Mouse (Mus musculus): ENCODE measurements around the gene Mib2. TPM values are rescaled to one million over a fixed set of nuclear protein-coding genes. Genes with fewer than 3 reads are reported as not detected.

The Mib2 gene
- polyA plus RNA-seq, 1 experiment from 2014 or later: 27.8 TPM

Other genes with a start within 250 kb of the Mib2 start
- gene Tmem52, start 200.1 kb downstream of the Mib2 start, polyA plus RNA-seq (2015; fragmentation: Nextera tagmentation; extraction: Ambion mirVana): 0.40 and 0.72 TPM in 2 replicates
- 389 and 455 TPM in 2 replicates for gene Gnb1, start 177.8 kb downstream of the Mib2 start, polyA plus RNA-seq (2015; fragmentation: Nextera tagmentation; extraction: Ambion mirVana)
- gene Nadk, start 106.8 kb downstream of the Mib2 start, polyA plus RNA-seq (2015; fragmentation: Nextera tagmentation; extraction: Ambion mirVana): 71.9 and 76.3 TPM in 2 replicates
- gene Slc35e2, start 67.8 kb downstream of the Mib2 start, polyA plus RNA-seq (2015; fragmentation: Nextera tagmentation; extraction: Ambion mirVana): 5.9 and 6.5 TPM in 2 replicates
- gene Cdk11b, start 44.3 kb downstream of the Mib2 start, polyA plus RNA-seq (2015; fragmentation: Nextera tagmentation; extraction: Ambion mirVana): 51.8 and 54.6 TPM in 2 replicates
- gene Gm10563, start 23.8 kb downstream of the Mib2 start, polyA plus RNA-seq (2015; fragmentation: Nextera tagmentation; extraction: Ambion mirVana): not detected in 2 replicates
- 43.3 and 47.2 TPM in 2 replicates for gene Mmp23, start 15.8 kb downstream of the Mib2 start, polyA plus RNA-seq (2015; fragmentation: Nextera tagmentation; extraction: Ambion mirVana)
- gene Fndc10, start 25.1 kb upstream of the Mib2 start, polyA plus RNA-seq (2015; fragmentation: Nextera tagmentation; extraction: Ambion mirVana): 1.3 and 1.4 TPM in 2 replicates
- gene Ssu72, start 35.6 kb upstream of the Mib2 start, polyA plus RNA-seq (2015; fragmentation: Nextera tagmentation; extraction: Ambion mirVana): 139 and 148 TPM in 2 replicates
- 0.15 and 0.29 TPM in 2 replicates for gene Tmem240, start 65.6 kb upstream of the Mib2 start, polyA plus RNA-seq (2015; fragmentation: Nextera tagmentation; extraction: Ambion mirVana)
- 68.4 and 73.3 TPM in 2 replicates for gene Atad3a, start 91.9 kb upstream of the Mib2 start, polyA plus RNA-seq (2015; fragmentation: Nextera tagmentation; extraction: Ambion mirVana)
- gene Vwa1, start 105.5 kb upstream of the Mib2 start, polyA plus RNA-seq (2015; fragmentation: Nextera tagmentation; extraction: Ambion mirVana): 7.5 and 8.6 TPM in 2 replicates
- 0.15 and 0.21 TPM in 2 replicates for gene Tmem88b, start 116.7 kb upstream of the Mib2 start, polyA plus RNA-seq (2015; fragmentation: Nextera tagmentation; extraction: Ambion mirVana)
- gene Ankrd65, start 121.2 kb upstream of the Mib2 start, polyA plus RNA-seq (2015; fragmentation: Nextera tagmentation; extraction: Ambion mirVana): 0.69 and 1.0 TPM in 2 replicates
- gene Mrpl20, start 133.7 kb upstream of the Mib2 start, polyA plus RNA-seq (2015; fragmentation: Nextera tagmentation; extraction: Ambion mirVana): 177 and 194 TPM in 2 replicates
- gene Ccnl2, start 143.3 kb upstream of the Mib2 start, polyA plus RNA-seq (2015; fragmentation: Nextera tagmentation; extraction: Ambion mirVana): 179 and 185 TPM in 2 replicates
- gene Aurkaip1, start 162.1 kb upstream of the Mib2 start, polyA plus RNA-seq (2015; fragmentation: Nextera tagmentation; extraction: Ambion mirVana): 141 and 146 TPM in 2 replicates
- 246 and 255 TPM in 2 replicates for gene Mxra8, start 170.5 kb upstream of the Mib2 start, polyA plus RNA-seq (2015; fragmentation: Nextera tagmentation; extraction: Ambion mirVana)
- 4.5 and 6.0 TPM in 2 replicates for gene Dvl1, start 178.2 kb upstream of the Mib2 start, polyA plus RNA-seq (2015; fragmentation: Nextera tagmentation; extraction: Ambion mirVana)
- gene Tas1r3, start 194.2 kb upstream of the Mib2 start, polyA plus RNA-seq (2015; fragmentation: Nextera tagmentation; extraction: Ambion mirVana): 0.24 and 0.30 TPM in 2 replicates
- gene Cptp, start 200.2 kb upstream of the Mib2 start, polyA plus RNA-seq (2015; fragmentation: Nextera tagmentation; extraction: Ambion mirVana): 15.6 and 16.4 TPM in 2 replicates
- gene Ints11, start 200.3 kb upstream of the Mib2 start, polyA plus RNA-seq (2015; fragmentation: Nextera tagmentation; extraction: Ambion mirVana): 74.2 and 75.8 TPM in 2 replicates
- gene Pusl1, start 222.6 kb upstream of the Mib2 start, polyA plus RNA-seq (2015; fragmentation: Nextera tagmentation; extraction: Ambion mirVana): 39.7 and 43.2 TPM in 2 replicates
- gene Acap3, start 222.6 kb upstream of the Mib2 start, polyA plus RNA-seq (2015; fragmentation: Nextera tagmentation; extraction: Ambion mirVana): 17.5 and 20.0 TPM in 2 replicates